Mouse (Mus musculus) embryo, embryonic 11 days (tissue): ENCODE data around the gene Ncbp3.
"Not testable (repeated sequence)": the region's sequence is repeated elsewhere in the genome, so short reads cannot be mapped to it uniquely, and the experiment has no call there.

Experiments
- DNase-seq: peaks from one replicate; pipeline ENCODE4 v3.0.0-alpha.2; 2015

The Ncbp3 gene

GRCm38 (mm10) chr11:73090283-73090682, 42.7 kb downstream of the Ncbp3 start, which contains the start of gene Itgae:
Gene Itgae, plus strand, starts transcription at chr11:73090583.
- DNase-seq: no peak

DNA sequence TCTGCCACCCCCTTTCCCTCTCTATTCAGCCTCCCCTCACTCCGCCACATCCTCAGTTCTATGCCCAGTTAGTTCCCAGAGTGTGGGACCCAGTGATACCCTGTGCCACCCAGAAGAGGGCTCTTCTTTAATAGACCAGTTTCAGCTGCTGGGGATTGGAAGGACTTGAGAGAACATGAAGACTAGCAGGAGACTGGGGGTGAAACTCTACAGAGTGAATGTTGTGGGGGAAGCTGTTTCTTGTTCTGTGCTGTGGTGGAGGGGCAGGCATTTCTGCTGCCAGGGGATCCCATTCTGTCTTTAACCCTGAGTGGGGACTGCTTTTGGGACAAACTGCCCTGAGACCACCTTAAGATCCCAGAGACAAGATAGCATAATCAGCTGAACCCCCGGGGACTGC, 43.2 kb downstream of the Ncbp3 start:
- DNase-seq: no peak

DNA sequence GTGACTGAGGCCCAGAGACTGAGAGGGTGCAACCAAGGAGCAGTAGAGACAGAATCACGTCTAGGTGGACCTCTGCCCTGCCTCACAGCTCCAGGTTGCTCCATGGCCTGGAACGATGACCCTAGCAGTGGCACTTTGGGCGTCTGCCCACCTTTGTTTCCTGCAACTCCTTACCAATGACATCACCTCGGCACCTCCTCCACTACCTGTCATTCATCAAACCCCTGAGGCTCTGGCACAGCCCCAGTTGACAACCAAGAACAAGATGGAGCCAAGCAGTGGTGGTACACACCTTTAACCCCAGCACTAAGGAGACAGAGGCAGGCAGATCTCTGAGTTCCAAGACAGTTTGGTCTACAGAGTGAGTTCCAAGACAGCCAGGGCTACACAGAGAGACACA, 44.5 kb downstream of the Ncbp3 start:
- no peak for DNase-seq

- DNase-seq: no peak
Measured at GRCm38 (mm10) chr11:73092877-73093276, 45.3 kb downstream of the Ncbp3 start.

DNA sequence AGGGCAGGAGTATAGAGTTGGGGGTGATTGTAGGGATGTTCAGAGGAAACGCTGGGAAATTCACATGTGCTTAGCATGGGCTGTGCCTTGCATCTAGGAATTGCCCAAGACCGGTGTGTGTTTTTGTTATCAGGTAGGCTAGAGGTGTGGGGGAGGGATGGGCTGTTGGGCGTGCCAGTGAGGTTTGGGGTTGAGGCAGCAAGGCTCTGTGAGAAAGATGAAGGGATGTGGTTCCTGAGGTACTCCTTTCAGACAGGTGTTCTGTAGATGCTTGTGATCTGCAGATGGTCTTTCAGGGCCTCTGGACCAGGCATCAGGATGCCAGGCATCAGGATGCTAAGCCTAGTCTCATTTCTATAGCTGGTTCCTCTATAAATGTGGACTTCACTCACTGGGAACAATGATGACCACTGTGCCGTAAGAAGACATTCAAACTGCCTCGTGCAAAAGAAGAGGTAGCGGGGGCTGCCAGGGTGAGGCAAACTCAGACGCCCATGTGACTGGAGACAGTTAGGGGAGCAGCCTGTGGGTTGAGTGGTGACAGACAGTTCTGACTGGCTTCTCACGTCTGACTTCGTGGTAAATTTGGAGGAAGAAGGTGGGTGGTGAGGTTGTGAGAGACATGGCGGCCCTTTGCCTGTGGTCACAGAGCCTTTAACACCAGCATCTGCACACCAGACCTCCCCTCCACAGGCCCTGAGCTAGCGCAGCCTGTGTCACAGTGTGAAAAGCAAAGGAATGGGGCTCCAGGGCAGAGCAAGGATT, 46.8 kb downstream of the Ncbp3 start:
- no peak for DNase-seq

DNA sequence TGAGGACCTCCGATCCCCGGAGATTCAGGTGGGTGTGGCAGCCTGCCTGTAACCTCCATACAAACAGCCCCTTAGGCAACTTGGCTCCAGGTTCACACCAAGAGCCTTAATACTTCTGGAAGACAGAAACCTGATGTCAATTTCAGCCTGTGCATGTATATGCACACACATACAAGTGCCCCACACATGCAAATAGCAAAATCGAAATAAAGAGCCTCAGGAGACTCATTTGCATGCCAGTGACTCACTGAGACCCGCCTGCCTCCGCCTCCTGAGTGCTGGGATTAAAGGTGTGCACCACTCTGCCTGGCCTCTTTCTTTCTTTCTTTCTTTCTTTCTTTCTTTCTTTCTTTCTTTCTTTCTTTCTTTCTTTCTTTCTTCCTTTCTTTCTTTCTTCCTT, 51.3 kb downstream of the Ncbp3 start:
- no peak for DNase-seq

- no peak for DNase-seq
Measured at GRCm38 (mm10) chr11:73099976-73100750, 52.6 kb downstream of the Ncbp3 start.

- no peak for DNase-seq
Measured at GRCm38 (mm10) chr11:73101308-73101707, 53.7 kb downstream of the Ncbp3 start.

DNA sequence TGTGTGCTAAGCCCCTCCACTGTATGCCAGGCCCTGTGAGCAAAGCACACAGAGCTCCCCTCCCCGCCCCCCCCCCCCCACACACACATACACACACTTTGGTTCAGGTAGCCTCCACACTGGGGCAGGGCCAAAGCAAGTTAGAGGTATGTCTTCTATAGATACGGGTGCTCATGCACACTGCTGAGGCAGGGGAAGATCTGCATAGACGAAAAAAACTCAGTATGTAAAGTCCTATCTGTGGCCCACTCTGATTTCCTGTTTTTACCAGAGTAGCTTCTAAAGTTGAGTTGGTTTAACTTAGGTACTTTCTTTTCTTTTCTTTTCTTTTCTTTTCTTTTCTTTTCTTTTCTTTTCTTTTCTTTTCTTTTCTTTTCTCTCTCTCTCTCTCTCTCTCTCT, 57.7 kb downstream of the Ncbp3 start:
- DNase-seq: no peak

DNA sequence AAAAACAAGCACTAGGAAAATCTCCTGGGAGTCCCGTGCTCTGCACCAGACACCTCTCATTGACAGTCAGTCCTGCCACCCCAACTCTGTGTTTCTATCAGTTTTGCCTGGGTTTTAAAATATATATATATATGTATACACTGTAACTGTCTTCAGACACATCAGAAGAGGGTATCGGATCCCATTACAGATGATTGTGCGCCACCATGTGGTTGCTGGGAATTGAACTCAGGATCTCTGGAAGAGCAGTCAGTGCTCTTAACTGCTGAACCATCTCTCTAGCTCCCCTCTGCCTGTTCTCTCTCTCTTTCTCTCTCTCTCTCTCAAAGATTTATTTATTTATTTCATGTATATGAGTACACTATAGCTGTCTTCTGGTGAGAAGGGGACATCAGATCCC, 59.8 kb downstream of the Ncbp3 start:
- DNase-seq: not testable (repeated sequence)

DNA sequence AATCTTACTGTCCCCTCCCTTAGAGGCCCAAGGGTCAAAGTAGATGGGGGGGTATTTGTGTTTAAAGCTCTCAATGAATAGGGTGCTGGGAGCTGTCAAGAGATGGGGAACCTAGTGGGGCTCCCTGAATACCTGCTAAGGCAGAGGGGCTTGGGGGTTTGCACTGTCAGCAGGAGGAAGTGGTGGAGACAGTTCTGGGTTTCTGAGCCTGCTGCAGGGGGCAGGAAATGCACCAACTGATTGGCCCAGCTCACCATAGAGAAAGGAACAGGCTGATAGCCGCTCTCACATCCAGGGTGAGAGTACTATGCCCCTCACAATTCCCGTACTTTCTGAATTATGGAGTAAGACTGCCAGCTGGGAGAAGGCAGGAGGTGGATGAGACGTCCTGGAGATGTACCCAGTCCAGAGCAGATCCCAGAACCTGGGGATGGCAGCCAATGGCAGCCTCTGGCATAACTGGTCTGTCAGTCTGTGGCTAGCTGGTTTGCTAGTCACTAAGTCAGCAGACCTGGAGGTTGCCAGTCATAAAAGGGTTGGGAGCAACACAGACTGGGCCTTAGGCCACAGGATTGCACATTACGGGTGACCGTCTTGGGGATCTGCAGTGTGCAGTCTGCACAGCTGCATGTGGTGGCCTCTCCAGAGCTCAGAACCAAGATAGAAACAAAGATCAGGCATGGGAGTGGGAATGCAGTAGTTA, 60.8 kb downstream of the Ncbp3 start:
- no peak for DNase-seq

GRCm38 (mm10) chr11:73108898-73109625, 61.5 kb downstream of the Ncbp3 start:
- no peak for DNase-seq

DNA sequence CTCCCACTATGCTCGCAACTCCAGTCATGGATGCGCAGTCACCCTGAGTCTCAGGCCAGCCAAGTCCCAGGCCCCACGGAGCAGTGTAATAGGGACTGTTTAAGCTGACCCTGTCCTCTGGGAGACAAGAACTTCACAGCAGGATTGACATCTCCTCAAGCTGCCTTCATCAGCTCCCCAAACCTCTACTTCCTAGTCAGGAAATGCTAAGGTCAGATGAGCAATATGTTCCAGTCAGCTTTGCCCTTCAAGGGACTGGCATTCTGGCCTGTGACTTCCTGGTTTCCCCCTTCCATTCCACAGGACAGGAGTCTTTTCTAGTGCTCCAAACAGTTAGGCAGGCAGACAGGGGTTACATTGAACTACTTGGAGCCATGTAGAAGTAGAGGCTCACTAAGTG, 62.4 kb downstream of the Ncbp3 start:
- no peak for DNase-seq

DNA sequence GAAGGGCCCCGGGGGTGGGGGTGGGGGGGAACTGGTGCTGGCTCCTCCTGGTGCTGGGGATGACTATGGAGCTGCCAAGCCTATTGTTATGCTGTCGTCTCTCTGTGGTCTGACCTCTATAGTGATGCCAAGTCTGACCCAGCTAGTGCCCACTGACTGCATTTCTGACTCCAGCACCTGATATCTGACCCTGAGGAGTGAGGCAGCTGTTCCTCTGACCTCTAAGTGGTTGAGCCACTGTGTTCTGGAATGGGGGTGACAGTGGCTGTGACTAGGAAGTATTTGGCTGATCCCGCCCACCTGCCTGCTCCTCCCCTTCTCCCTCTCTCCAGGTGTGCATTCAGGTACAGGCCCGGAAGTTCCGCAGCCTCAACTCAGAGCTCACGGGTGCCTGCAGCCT, 63.8 kb downstream of the Ncbp3 start:
- no peak for DNase-seq

DNA sequence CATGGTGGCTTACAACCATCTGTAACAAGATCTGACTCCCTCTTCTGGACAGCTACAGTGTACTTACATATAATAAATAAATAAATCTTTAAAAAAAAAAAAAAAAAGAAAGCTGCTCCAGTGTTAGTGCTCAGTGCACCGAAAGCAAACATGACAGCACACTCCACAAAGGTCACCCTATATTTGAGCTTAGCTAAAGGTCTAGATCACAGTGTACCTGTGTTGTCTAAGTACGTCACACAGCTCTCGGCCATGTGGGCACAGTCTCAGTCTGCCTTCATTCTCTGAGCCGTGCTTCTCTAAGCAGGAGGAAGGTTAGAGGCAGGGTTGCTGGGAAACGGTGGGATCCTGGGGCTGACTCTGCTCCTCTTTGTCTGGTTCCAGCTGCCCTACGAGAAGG, 78.9 kb downstream of the Ncbp3 start:
- no peak for DNase-seq

DNA sequence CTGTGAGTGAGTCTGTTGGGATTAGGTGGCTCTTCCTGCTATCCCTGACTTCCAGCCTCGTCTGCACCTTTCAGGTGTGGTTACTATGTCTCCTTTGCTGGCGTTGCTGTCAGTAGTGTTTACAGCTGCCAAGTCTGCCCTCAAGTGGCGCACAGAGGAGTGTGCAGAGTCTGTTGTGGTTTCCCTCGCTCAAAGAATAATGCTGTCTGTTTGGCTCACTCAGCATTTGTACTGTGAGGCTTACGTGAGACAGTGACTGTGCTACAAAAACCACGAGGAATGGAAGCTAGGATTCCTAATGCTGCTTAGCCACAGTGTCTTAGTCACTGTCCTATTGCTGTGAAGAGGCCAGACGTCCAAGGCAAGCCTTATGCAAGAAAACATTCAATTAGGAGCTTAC, 83.4 kb downstream of the Ncbp3 start:
- DNase-seq: no peak

DNA sequence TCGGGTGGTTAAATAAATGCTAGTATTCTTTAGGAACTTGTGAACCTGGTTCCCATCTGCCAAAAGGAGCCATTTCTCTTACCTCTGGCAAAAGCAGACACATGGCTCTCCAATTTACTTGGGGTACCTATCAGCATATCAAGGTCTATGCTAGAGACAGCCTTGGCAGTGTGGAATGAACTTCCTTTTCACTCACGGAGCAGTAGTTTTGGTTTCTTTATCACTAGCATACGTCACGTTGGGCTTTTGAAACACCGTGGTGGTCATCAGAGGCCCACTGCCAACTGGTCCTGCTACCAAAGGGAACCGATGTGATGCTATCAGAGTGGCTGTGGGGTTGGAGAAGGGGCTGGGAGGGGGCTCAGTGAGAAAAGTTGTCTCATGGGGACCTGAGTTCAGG, 85.4 kb downstream of the Ncbp3 start:
- no peak for DNase-seq

DNA sequence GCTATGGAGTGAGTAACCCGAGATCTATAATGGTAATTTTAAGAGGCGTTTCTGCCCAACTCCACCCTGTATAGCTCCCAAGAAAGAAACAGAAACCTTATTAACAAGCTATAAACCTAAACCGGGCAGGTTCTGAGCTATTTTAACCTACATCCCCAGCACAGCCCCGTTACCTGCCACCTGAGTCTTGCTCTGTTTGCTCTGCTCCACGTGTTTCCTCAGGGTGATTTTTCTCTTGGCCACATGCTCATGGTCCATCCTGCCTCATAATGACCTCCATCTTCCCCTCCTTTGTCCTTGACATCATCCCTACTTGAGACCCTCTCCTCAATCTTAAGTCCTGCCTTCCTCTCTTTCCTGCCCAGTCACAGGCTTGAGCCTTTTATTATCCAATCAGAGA, 86.6 kb downstream of the Ncbp3 start:
- no peak for DNase-seq

GRCm38 (mm10) chr11:73136587-73136986, 89.0 kb downstream of the Ncbp3 start:
- no peak for DNase-seq

DNA sequence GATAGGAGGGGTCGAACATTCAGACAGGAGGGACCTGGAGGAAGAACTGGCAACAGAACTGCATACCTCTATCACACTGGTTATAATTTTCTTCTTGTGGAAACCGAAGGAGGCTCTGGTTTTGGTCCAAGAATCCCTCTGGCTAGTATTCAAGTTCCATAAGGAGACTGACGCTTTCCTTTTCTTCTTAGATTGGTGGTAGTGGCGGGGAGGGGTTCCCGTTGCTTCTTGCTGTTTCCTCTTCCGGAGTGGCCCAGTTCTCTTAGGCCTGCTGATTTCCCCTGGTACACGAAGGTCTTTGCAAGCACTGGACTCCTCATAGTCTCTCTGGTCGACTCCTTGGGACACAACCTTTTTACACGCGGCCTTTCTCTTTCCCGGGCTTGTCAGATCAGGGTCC, 89.5 kb downstream of the Ncbp3 start:
- DNase-seq: peak; percentile 8

DNA sequence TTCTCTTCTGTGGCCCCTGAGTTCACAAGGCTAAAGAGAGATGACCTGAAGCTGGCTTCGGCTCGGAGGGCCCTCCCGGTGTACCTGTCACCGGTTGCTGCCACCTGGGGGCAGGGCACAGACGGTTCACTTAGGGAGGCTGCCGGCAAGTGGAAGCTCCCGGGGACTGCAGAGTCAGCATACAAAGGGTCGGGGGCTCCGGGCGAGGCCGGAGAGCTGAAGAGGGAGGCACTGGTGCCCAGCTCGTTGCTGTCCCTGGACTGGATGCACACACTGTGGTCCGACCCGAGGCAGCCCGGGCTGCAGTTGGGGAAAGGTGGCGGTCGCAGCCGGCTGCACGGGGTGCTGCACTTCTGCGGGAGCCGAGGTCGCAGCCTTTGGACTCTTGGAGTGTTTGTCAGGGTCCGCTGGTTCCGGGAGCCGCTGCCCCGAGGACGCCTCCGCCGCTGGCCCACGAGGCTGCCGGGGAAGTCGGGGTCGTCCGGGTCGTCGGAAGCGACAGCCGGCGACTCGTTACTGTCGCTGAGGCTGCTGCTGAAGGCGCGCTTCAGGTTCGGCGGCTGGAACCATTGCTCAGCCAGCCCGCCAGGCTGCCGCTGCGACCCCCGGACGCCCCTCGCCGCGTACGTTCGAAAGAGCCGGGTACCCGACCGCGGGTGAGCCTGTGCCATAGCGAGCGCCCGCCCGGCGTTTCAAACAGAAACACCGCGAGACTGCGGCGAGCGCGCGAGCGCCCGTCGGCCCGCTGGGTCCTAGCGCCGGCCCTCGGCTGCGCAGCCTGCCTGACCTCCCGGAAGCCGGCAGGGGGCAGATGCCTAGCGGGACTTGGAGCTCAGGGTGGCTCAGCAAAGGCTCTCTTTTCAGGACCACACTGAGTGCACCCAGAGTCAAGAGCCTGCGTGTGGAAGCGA, 90.3 kb downstream of the Ncbp3 start, which contains the start of gene Haspin:
Haspin (minus strand) TSS at position 704 of the 911 bp plus-strand sequence.
- DNase-seq: peak; percentile 97
